Mouse (Mus musculus) granulocyte monocyte progenitor cell, adult 5-6 weeks (primary cell): Measurements from ENCODE around the gene Slc25a11. TPM values are rescaled to one million over a fixed set of nuclear protein-coding genes. Genes with fewer than 3 reads are reported as not detected.

Experiments
- ATAC-seq: replicated peaks from 2 replicates; pipeline ENCODE4 v1.8.0; 2016; ENCODE audit warnings: mild to moderate bottlenecking, moderate TSS enrichment, inconsistent platforms; ENCODE audit not compliant: poor library complexity, severe bottlenecking
- total RNA-seq, 2 experiments: library from RNA; stranded (forward) in 1 of 2; stranded (reverse) in 1 of 2; fragments of 200-712, 200-1000 nt in 1 of 2; fragments of >200 nt in 1 of 2; fragmentation: Nextera tagmentation in 1 of 2; gene quantifications; 2 replicates each; pipeline ENCODE4 v1.2.3; 2014 to 2017

The Slc25a11 gene
- total RNA-seq, 2 experiments from 2014 or later, result 63.3 to 91.7 TPM

DNA sequence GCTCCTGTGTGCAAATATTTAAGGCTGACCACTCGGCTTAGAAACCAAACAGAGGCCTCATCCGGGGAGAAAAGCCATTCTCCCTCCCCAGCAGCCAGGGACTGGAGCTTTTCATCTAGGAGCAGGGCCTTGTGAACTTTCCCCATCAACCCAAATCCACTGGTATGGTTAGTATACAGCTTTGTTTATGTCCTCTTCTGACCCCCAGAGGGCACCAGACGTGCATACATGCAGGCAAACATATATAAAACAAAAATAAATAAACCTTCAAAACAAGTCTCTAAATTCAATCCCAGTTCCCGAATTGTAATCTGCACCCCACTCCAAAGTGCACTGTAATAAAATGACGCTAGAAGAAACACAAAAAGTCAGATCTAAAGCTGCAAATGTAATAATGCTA lies 17.7 kb downstream of the Slc25a11 start:
- 0 out of 2 replicates have a peak, but pooled peaks have one; percentile 25 for ATAC-seq

DNA sequence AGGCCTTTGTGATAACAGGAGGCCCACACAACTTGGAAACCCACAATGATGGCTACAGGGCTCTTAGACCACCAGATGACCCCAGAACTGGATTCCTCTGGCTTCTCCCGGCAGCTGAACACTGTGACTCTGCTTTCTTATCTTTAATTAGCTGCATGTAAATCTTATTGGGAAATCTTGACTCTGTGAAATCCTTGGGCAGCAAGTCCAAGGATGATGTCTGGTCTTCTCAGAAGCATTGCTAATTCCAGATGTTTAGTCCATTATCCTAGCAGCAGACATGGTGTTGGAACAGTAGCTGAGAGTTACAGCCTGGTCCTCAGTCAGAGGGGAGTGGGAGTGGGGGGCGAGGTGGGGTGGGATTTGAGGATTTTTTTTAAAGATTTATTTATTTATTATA lies 18.8 kb downstream of the Slc25a11 start:
- ATAC-seq, result no peak

DNA sequence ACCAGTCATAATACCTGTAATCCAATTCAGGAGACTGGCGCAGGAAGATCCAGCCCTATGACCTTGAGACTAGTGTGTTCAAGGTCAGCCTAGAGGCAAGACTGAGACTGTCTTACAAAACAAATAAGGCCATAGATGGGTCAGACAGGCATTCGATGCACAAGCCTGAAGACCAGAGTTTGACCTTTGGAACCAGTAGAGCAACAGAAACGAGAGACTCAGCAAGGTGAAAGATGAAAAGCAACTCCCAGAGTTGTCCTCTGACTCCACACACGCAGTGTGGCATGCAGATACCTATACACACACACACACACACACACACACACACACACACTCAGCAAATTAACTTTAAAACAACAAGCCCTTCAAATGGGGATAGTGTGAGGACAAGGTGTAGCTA lies 20.4 kb downstream of the Slc25a11 start:
- ATAC-seq, result no peak

DNA sequence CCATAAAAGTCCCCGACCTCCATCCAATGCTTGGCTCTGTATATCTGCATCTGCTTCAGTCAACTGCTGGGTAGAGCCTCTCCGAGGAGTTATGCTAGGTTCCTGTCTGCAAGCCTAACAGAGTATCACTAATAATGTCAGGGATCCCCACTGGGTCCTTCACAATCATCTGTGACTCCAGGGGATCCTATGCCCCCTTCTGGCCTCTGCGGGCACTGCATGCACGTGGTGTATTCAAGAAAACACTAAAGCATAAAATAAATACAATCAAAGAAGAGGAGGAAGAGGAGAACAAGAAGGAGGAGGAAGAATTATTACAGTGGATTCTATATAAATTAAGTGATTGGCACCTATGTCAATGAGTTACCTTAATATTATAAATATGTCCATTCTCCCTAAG lies 21.8 kb downstream of the Slc25a11 start:
- peak; percentile 85 for ATAC-seq

DNA sequence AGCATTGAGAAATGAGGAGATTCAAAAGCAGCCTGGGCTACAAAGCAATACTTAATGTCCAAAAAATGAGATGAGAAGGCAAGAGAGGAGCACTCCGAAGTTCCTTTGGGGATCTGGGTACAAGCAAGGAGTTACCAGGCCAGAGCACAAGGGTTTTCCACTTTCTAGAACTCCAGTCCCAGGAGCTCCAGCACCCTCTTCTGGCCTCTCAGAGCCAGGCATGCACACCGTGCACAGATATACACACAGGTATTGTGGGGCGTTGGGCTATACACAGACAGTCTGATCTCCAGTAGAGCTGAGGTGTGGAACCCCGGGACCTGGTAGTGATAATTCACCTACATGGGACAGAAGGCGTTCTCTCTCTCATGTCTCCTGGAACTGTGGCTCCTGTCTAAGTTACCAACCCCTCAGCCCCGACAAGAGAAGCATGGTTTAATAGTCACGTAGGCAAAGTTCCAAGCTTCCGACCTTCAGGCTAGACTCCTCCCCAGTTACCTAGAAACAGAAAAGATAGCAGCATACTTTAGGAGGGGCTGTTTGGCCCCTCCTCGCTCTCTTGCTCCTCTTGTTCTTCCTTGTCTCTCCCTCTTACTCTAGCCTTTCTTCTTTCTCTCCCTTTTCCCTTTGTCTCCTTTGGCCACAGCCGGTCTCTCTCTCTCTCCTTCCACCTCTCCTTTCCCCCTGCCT lies 24.1 kb downstream of the Slc25a11 start:
- no peak for ATAC-seq

DNA sequence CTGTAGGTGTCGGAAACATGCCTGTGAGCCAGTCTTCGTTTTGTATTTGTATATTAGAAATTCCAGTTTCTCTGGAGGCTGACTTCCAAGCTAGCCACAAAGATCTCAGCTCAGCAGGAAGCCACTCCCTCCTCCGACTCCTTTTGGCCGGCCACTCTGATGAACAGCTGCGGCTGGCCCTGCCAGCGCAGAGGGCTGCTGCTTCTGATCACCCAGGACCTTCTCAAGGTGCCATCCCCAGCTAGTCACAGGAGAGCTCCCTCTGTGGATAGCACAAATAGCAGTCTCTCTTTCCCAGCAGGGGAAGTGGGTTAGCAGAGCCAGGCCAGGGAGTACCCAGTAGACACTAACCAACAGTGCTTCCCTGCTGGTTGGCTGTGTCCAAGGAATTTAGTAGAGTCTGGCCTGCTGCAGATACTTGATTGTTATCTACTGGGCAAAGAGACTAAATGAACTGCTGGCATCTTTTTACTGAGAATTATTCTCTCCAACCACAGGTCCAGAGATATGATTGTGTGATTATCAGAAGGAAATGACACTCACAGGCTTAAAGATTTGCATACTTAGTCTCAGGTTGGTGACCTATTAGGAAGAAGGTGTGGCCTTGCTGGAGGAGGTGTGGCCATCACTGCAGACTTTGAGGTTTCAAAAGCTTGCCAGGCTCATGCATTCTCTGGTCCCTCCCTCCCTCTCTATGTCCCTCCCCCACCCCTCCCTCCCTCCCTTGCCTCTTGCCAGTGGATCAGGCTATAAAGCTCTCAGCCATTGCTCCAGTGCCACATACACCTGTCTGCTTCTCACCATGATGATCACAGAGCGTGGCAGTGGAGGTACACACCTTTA lies 25.1 kb downstream of the Slc25a11 start:
- peak; percentile 45 for ATAC-seq

DNA sequence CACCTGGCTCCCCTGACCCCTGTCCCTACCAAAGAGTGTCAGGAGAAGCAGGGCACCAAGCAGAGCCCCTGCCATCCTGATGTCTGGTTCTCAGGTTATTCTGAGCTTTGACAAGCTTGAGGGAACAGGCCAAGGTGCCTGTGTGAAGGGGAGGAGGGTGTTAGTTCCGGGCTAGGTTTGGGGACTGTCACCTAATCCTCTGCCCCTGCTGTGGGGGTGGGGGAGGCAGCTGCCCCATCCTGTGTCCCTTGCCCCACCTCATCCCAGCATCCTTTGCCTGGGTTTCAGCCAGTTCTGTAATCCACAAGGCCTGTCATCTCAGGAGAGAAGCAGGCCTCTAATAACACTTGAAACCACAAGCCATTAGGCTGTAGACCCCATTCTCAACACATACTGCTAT lies 28.2 kb downstream of the Slc25a11 start, which contains the start of gene Chrne:
Chrne (minus strand) TSS at position 116 of the 400 bp plus-strand sequence.
- ATAC-seq, result no peak

DNA sequence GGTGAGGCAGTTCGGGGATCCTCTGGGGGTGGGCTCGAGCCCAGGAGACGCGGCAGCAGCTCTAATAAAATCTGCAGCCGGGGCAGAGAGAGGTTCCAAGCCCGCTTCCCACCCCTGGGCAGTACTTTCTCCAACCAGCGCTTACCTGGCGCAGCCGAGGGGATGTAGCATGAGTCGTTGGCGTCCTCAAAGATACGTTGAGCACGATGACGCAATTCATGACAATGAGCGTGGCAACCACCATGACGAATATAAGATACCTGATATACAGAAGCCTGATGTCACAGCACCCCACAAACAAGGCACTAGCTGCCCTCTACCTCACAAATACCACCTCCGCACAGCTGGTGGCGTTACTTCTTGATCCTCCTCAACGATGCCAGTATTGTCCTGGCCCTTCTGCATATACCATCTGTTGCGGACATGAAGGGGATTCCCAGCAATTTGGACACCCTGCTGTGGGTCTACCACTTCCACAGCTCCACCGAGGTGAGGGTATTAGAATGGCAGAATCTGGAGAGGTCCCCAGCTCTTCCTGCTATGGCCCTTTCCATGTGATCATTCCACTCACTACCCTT lies 31.7 kb downstream of the Slc25a11 start, which contains the start of gene 4930544D05Rik:
4930544D05Rik (plus strand) TSS at position 333 of the 578 bp plus-strand sequence.
- ATAC-seq, result peak; percentile 35

DNA sequence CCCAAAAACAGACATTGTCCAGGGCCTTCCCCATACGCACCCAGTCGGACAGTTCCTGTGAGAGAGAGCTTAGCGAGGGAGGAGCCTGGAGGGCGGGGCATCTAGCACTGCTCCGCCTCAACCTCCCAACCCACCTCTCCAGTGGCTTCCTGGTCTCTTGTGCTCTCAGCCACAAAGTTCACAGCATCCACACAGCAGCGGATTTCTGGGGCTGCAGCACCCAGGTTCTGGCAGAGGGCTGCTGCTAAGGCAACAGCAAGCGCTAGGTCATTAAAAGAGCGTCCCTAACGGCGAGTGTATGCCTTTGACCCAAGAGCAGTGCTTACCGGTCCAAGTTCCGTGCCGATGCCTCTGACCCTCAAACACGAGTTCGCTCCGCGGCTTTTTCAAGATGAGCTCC lies 32.2 kb downstream of the Slc25a11 start:
- peak; percentile 90 for ATAC-seq

DNA sequence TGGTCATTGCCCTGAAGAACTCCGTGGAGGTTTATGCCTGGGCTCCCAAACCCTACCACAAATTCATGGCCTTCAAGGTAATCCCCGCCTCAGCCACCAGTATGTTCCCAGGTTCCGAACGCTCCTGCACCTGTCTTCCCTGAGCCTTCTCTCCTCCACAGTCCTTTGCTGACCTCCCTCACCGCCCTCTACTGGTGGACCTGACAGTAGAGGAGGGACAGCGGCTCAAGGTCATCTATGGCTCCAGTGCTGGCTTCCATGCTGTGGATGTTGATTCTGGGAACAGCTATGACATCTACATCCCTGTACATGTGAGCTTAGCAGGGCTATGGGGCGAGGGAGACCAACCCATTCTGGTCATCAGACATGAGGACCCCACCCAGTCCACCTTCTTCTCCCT lies 34.8 kb downstream of the Slc25a11 start:
- ATAC-seq, result no peak

DNA sequence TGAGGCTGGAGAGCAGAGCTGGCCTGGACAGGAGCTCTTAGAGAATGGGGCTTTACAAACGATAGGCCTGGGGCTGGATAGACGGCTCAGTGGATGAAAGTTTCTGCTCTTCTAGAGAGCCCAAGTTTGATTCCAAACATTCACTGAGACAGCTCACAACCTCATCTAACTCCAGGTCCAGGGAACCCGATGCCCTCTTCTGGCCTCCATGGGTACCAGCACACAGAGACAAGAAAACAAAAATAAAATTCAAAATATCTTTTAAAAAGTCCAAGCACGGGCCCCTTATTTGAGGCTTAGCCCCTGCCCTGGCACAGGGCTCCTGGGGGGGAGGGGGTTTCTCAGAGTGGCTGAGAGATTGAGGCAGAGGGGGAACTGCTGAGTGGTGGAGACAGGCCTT lies 36.5 kb downstream of the Slc25a11 start:
- no peak for ATAC-seq

DNA sequence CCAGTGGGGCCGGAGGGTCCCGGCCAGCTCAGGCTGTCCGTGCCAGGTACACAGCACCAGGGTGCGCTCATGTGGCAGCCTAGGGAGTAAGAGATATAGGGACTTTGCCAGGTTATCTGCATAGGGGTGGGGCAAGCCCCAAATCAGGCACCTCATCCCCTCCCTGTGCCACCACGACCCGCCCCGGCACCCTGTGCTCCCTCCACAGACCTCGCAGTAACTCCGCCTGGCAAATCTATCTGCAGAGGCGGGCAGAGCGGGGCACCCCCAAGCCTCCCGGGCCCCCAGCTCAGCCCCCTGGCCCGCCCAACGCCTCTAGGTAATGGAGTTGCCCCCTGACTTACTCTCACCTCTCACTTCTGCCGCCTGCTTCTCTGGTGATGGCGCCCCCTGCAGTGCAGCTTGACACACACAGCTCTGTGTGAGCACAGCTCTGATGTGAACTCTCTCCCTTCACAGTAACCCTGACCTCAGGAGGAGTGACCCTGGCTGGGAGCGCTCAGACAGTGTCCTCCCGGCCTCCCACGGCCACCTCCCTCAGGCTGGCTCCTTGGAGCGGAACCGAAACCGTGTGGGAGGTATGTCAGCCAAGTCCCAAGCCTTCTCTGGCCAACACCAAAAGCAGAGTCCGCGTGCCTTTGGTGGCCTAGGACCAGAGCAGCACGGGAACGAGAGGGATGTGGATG lies 38.8 kb downstream of the Slc25a11 start:
- no peak; the same call in 1 of the 2 replicates for ATAC-seq

DNA sequence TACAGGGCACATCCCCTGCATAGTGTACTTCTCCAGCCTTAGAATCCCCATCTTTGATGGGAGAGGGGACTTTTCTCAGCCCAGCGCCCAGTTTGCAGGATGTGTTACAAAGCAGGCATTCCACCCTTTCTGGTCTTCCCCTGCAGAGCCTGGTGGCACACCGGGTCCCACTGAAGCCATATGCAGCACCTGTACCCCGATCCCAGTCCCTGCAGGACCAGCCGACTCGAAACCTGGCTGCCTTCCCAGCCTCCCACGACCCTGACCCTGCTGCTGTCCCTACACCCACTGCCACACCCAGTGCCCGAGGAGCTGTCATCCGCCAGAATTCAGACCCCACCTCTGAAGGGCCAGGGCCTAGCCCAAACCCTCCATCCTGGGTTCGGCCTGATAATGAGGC lies 39.7 kb downstream of the Slc25a11 start:
- no peak for ATAC-seq

DNA sequence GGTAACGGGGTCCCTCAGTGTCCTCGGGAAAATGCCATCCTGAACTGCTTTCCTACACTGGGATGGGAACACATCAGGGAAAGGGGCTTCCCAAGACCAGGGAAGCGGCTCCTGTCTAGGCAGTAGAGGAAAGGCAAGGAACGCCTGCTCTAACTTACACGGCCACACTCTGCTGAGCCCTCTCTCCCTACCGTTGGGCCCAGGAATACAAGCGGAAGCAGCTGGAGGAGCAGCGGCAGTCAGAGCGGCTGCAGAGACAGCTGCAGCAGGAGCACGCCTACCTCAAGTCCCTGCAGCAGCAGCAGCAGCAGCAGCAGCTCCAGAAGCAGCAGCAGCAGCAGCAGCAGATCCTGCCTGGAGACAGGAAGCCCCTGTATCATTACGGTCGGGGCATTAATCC lies 40.6 kb downstream of the Slc25a11 start:
- ATAC-seq, result no peak

DNA sequence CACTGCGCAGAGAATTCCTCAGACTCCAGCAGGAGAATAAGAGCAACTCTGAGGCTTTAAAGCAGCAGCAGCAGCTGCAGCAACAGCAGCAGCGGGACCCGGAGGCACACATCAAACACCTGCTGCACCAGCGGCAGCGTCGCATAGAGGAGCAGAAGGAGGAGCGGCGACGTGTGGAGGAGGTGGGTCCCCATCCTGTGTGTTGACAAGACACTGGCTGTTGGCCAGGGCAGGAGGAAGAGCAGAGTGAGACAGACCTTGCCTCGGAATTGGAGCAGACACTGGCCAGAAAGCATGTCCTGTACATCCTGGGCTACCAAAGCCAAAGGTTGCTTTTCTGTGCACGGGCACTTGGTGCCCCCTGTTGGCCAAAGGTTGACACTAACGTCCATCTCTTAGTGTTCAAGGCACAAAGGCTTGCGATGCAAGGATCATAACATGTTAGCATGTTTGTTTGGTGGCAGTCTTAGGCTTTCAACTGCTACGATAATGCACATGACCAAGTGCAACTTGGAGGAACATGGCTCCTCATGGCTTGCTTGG lies 42.2 kb downstream of the Slc25a11 start:
- peak; percentile 62 for ATAC-seq

DNA sequence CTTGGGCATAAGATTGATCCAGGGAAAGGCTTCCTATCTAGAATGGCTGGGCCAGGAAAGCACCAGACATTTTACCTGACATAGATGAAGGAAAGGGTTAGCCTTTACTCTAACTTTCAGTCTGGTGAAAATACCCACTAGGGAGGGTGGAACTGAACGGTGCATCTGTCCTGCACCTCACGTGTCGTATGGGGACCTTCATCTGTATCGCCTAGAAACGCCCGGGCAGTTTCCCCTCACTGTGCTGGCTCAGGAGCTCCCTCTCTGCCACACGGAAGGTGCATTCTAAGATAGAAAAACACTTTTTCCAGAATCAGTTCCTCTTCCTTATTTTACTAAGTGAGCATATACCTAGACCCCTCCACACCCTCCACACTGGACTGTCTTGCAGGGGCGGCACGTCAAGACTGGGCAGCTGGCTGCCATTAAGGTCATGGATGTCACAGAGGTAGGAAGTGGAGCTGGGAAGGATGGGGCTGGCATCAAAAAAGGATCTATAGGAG lies 48.8 kb downstream of the Slc25a11 start:
- 0 out of 2 replicates have a peak, but pooled peaks have one; percentile 11 for ATAC-seq

DNA sequence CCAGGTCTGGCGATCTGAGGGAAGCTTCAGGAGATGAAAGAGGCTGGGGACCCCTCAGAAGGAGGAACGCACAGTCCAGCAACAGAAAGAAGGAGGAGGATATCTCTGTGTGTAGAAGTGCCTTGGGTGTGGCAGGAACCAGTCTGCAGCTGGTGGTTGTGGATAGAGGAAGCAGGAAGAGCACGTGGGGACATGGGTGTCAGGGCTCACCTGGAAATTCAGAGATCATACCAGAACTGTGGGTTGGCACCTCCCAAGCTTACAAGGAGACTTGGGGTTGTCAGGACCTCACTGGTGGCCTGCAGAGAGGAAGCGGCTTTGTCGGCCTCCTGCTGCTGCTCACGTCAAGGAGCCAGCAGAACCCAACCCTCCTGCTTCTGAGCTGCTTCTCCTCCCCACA lies 50.0 kb downstream of the Slc25a11 start:
- peak; percentile 52 for ATAC-seq

DNA sequence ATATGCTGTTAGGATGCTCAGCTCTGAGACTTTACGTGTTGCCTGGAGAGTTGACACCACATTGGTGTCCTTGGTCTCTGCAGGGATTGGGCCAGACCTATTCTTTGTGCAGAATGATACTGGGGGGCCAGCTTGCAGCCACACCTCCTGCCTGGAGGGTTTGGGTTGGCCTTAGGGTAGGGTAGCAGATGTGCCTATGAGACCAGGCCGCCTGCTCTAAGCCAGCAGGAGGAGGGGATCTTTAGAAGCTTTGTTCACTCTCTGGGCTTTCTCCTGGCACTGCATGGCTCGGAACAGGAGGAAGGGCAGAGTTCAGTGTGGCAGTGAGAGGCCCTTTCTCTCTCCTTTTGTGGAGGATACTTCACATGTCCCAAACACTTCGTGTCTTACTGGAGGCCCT lies 51.2 kb downstream of the Slc25a11 start:
- no peak for ATAC-seq

DNA sequence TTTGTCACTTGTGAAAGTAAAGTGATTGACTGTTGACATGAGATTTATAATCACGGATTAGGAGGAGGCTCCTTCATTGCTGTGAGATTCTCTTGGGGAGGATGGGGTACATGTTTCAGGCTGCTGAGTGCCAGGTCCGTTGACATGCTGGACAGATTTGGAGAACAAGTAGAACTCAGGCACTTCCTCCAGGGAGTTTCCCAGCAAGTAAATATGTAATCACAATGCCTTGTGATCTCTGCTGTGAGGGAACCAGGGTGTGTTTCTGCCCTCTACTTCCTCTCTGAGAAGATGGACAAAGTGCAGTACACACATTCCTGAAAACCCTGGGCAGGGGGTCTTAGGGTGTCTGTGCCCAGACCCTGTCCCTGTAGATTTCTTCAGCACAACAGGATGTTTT lies 51.6 kb downstream of the Slc25a11 start:
- peak; percentile 53 for ATAC-seq
